Mouse (Mus musculus) intestine, embryonic 15.5 days (tissue): Measurements from ENCODE around the gene Caml. TPM values are rescaled to one million over a fixed set of nuclear protein-coding genes. Genes with fewer than 3 reads are reported as not detected.
"Not testable (repeated sequence)": the region's sequence is repeated elsewhere in the genome, so short reads cannot be mapped to it uniquely, and the experiment has no call there.

Source experiments
- ATAC-seq: fragments of 200-750 bp; cut with Nextera tagmentation; 2 replicates; pipeline ENCODE4 v1.8.0; 2017; ENCODE audit warnings: moderate TSS enrichment, moderate library complexity
- H3K27ac ChIP-seq: fragments of 300-500 bp; sonication (generic); 2 replicates; pipeline ENCODE4 v1.5.1; 2015; ENCODE audit warnings: mild to moderate bottlenecking, inconsistent platforms
- H3K27me3 ChIP-seq: fragments of 300-500 bp; sonication (generic); replicated peaks from 2 replicates; pipeline ENCODE4 v1.6.1; 2015; ENCODE audit warnings: inconsistent platforms
- H3K36me3 ChIP-seq: fragments of 300-500 bp; sonication (generic); 2 replicates; pipeline ENCODE4 v1.6.1; 2015; ENCODE audit warnings: inconsistent platforms
- H3K4me1 ChIP-seq: fragments of 300-500 bp; sonication (generic); replicated peaks from 2 replicates; pipeline ENCODE4 v1.6.1; 2015; ENCODE audit warnings: inconsistent platforms
- H3K4me2 ChIP-seq: fragments of 300-500 bp; sonication (generic); replicated peaks from 2 replicates; pipeline ENCODE4 v1.6.1; 2015; ENCODE audit warnings: mild to moderate bottlenecking, inconsistent platforms
- H3K4me3 ChIP-seq: fragments of 300-500 bp; sonication (generic); replicated peaks from 2 replicates; pipeline ENCODE4 v1.5.1; 2015; ENCODE audit warnings: inconsistent platforms
- H3K9ac ChIP-seq: fragments of 300-500 bp; sonication (generic); 2 replicates; pipeline ENCODE4 v1.6.1; 2015; ENCODE audit warnings: inconsistent platforms
- H3K9me3 ChIP-seq: fragments of 300-500 bp; sonication (generic); 2 replicates; pipeline ENCODE4 v1.6.1; 2016; ENCODE audit warnings: inconsistent platforms
- WGBS: fragments of 180-500 bp; shearing (Covaris S2); methylation state at CpG from one replicate; pipeline ENCODE4 v1.1.7; 2015; 5-methylcytosine and 5-hydroxymethylcytosine counted together
- polyA plus RNA-seq: library from polyadenylated mRNA; unstranded; fragments of >200 nt; fragmentation: Nextera tagmentation; extraction: Ambion mirVana; gene quantifications from 2 replicates; pipeline ENCODE4 v1.2.1, GENCODE M21; 2015

Caml gene
- polyA plus RNA-seq, 1 experiment from 2014 or later = 46.9 TPM

- peak; percentile 93 for ATAC-seq
- Histone ChIP-seq H3K9ac (peak within 1 kb of the TSS; percentile 94), H3K27ac (peak within 1 kb of the TSS; percentile 51)
Measured at GRCm38 (mm10) chr13:55599566-55600540, 23.0 kb upstream of the Caml start, which contains the start of gene B4galt7. Gene B4galt7, plus strand, starts transcription at chr13:55599896.

GRCm38 (mm10) chr13:55600657-55601056 is 22.1 kb upstream of the Caml start:
- peak overlapping the region; percentile 94; the same call in 1 of the 2 replicates for H3K9ac ChIP-seq
- H3K4me1 ChIP-seq = peaks cover 4% of the 10 kb centered on the region
- no peaks in the 10 kb centered on the region for H3K9me3 ChIP-seq
- peak; percentile 28; the same call in 1 of the 2 replicates for ATAC-seq
- H3K4me3 ChIP-seq = peak overlapping the region; percentile 95
- H3K36me3 ChIP-seq = peaks cover 24% of the 10 kb centered on the region
- H3K27me3 ChIP-seq = no peaks in the 10 kb centered on the region
- H3K4me2 ChIP-seq = peak overlapping the region; percentile 74
- WGBS = 16% methylated on average over 9 of the region's 9 CpGs
- no peak overlapping the region for H3K27ac ChIP-seq

More at GRCm38 (mm10) chr13:55599566-55600540, 23.0 kb upstream of the Caml start, which contains the start of gene B4galt7:
- peaks cover 30% of the 10 kb centered on the region for H3K36me3 ChIP-seq
- H3K9me3 ChIP-seq = no peaks in the 10 kb centered on the region
- WGBS = 7% methylated on average over 51 of the region's 51 CpGs
- H3K4me2 ChIP-seq = peak within 1 kb of the TSS; percentile 74
- H3K4me1 ChIP-seq = peaks cover 4% of the 10 kb centered on the region
- H3K4me3 ChIP-seq = peak within 1 kb of the TSS; percentile 95
- H3K27me3 ChIP-seq = no peaks in the 10 kb centered on the region

- no peak overlapping the region for H3K4me2 ChIP-seq
- H3K27ac ChIP-seq = no peak overlapping the region
- 4% methylated on average over 3 of the region's 3 CpGs for WGBS
- no peak overlapping the region for H3K9ac ChIP-seq
- H3K4me3 ChIP-seq = no peak overlapping the region
- no peaks in the 10 kb centered on the region for H3K9me3 ChIP-seq
- H3K36me3 ChIP-seq = peaks cover 14% of the 10 kb centered on the region
- H3K27me3 ChIP-seq = no peaks in the 10 kb centered on the region
- peaks cover 4% of the 10 kb centered on the region for H3K4me1 ChIP-seq
- ATAC-seq = no peak
Measured at GRCm38 (mm10) chr13:55601611-55602010, 21.2 kb upstream of the Caml start.

GRCm38 (mm10) chr13:55604606-55605005 is 18.2 kb upstream of the Caml start:
- peaks cover 4% of the 10 kb centered on the region for H3K4me1 ChIP-seq
- no peak overlapping the region for H3K9ac ChIP-seq
- H3K9me3 ChIP-seq = no peaks in the 10 kb centered on the region
- H3K36me3 ChIP-seq = 0 out of 2 replicates have a peak, but pooled peaks cover 18% of the 10 kb centered on the region
- H3K27ac ChIP-seq = no peak overlapping the region
- H3K4me2 ChIP-seq = no peak overlapping the region
- H3K4me3 ChIP-seq = no peak overlapping the region
- no peak for ATAC-seq
- H3K27me3 ChIP-seq = no peaks in the 10 kb centered on the region
- 92% methylated on average over 3 of the region's 3 CpGs for WGBS

- no peak for ATAC-seq
- Histone ChIP-seq H3K36me3 (0 out of 2 replicates have a peak, but pooled peaks cover 18% of the 10 kb centered on the region), H3K27ac (no peak overlapping the region), H3K9ac (no peak overlapping the region), H3K9me3 (no peaks in the 10 kb centered on the region), H3K4me3 (no peak overlapping the region), H3K27me3 (no peaks in the 10 kb centered on the region), H3K4me2 (no peak overlapping the region), H3K4me1 (no peaks in the 10 kb centered on the region)
- 74% methylated on average over 10 of the region's 10 CpGs for WGBS
Measured at GRCm38 (mm10) chr13:55606899-55607623, 15.7 kb upstream of the Caml start.

GRCm38 (mm10) chr13:55607624-55608006 is 15.2 kb upstream of the Caml start:
- H3K4me2 ChIP-seq = no peak overlapping the region
- H3K36me3 ChIP-seq = 0 out of 2 replicates have a peak, but pooled peaks cover 18% of the 10 kb centered on the region
- H3K27me3 ChIP-seq = no peaks in the 10 kb centered on the region
- no peaks in the 10 kb centered on the region for H3K4me1 ChIP-seq
- no peak overlapping the region for H3K4me3 ChIP-seq
- no peak overlapping the region for H3K9ac ChIP-seq
- H3K27ac ChIP-seq = no peak overlapping the region
- WGBS = 85% methylated on average over 2 of the region's 2 CpGs
- no peak for ATAC-seq
- H3K9me3 ChIP-seq = no peaks in the 10 kb centered on the region

- no peaks in the 10 kb centered on the region for H3K27me3 ChIP-seq
- no peak overlapping the region for H3K4me2 ChIP-seq
- 0 out of 2 replicates have a peak, but pooled peaks cover 9% of the 10 kb centered on the region for H3K36me3 ChIP-seq
- ATAC-seq = no peak
- no peaks in the 10 kb centered on the region for H3K4me1 ChIP-seq
- no peak overlapping the region for H3K27ac ChIP-seq
- no peak overlapping the region for H3K9ac ChIP-seq
- H3K4me3 ChIP-seq = no peak overlapping the region
- H3K9me3 ChIP-seq = no peaks in the 10 kb centered on the region
- 90% methylated on average over 7 of the region's 7 CpGs for WGBS
Measured at GRCm38 (mm10) chr13:55611996-55612395, 10.8 kb upstream of the Caml start.

- no peak for ATAC-seq
- no peaks in the 10 kb centered on the region for H3K4me1 ChIP-seq
- H3K4me3 ChIP-seq = no peak overlapping the region
- H3K36me3 ChIP-seq = 0 out of 2 replicates have a peak, but pooled peaks cover 6% of the 10 kb centered on the region
- no peak overlapping the region for H3K9ac ChIP-seq
- H3K27me3 ChIP-seq = no peaks in the 10 kb centered on the region
- WGBS = 40% methylated on average over 5 of the region's 5 CpGs
- H3K27ac ChIP-seq = no peak overlapping the region
- no peaks in the 10 kb centered on the region for H3K9me3 ChIP-seq
- no peak overlapping the region for H3K4me2 ChIP-seq
Measured at GRCm38 (mm10) chr13:55613471-55613870, 9.3 kb upstream of the Caml start.

- Histone ChIP-seq H3K27ac (no peak overlapping the region), H3K27me3 (no peaks in the 10 kb centered on the region), H3K9ac (no peak overlapping the region), H3K4me3 (no peak overlapping the region), H3K9me3 (no peaks in the 10 kb centered on the region), H3K36me3 (no peaks in the 10 kb centered on the region), H3K4me1 (peaks cover 10% of the 10 kb centered on the region), H3K4me2 (no peak overlapping the region)
- no peak for ATAC-seq
- 94% methylated on average over 4 of the region's 4 CpGs for WGBS
Measured at GRCm38 (mm10) chr13:55619328-55619727, 3.5 kb upstream of the Caml start.

GRCm38 (mm10) chr13:55620275-55620674 is 2.5 kb upstream of the Caml start:
- Histone ChIP-seq H3K27ac (no peak overlapping the region), H3K36me3 (no peaks in the 10 kb centered on the region), H3K4me2 (no peak overlapping the region), H3K4me1 (peaks cover 11% of the 10 kb centered on the region), H3K27me3 (no peaks in the 10 kb centered on the region), H3K9ac (no peak overlapping the region), H3K9me3 (no peaks in the 10 kb centered on the region), H3K4me3 (no peak overlapping the region)
- WGBS = 76% methylated on average over 2 of the region's 2 CpGs
- no peak for ATAC-seq

GRCm38 (mm10) chr13:55622156-55622648 is 603 bp upstream of the Caml start:
- 17% methylated on average over 20 of the region's 20 CpGs for WGBS
- not testable (repeated sequence) for ATAC-seq, H3K9me3 ChIP-seq, H3K36me3 ChIP-seq, H3K27me3 ChIP-seq
- peak overlapping the region; percentile 87 for H3K9ac ChIP-seq
- peak overlapping the region; percentile 71 for H3K4me2 ChIP-seq
- H3K27ac ChIP-seq = peak overlapping the region; percentile 84
- peak overlapping the region; percentile 91 for H3K4me3 ChIP-seq
- H3K4me1 ChIP-seq = peaks cover 11% of the 10 kb centered on the region

- WGBS = 6% methylated on average over 30 of the region's 30 CpGs
- H3K4me1 ChIP-seq = peaks cover 6% of the 10 kb centered on the region; the same call in 1 of the 2 replicates
- peak within 1 kb of the TSS; percentile 70 for H3K4me2 ChIP-seq
- H3K36me3 ChIP-seq = peaks cover 13% of the 10 kb centered on the region; the same call in 1 of the 2 replicates
- H3K27ac ChIP-seq = no peak within 1 kb of the TSS
- H3K4me3 ChIP-seq = peak within 1 kb of the TSS; percentile 98
- peak; percentile 93 for ATAC-seq
- H3K9me3 ChIP-seq = no peaks in the 10 kb centered on the region
- H3K9ac ChIP-seq = peak within 1 kb of the TSS; percentile 96
- H3K27me3 ChIP-seq = no peaks in the 10 kb centered on the region
Measured at GRCm38 (mm10) chr13:55634639-55635127, 11.9 kb downstream of the Caml start, which contains the start of gene Ddx46. Gene Ddx46, plus strand, starts transcription at chr13:55635027.
